Mouse (Mus musculus): ENCODE measurements around the gene Shd. TPM values are rescaled to one million over a fixed set of nuclear protein-coding genes. Genes with fewer than 3 reads are reported as not detected.

Shd gene
- total and polyA plus RNA-seq, 3 experiments, result 0.46 to 0.87 (median 0.47) TPM

- Histone ChIP-seq H3K4me1 (ENCODE audit: control insufficient read depth in 1 of 2, insufficient read depth in 2 of 2) (peaks cover 8 to 26% of the 10 kb centered on the region in 2 experiments), H3K9ac (ENCODE audit: insufficient read depth, low read depth) (no peak overlapping the region), H3K79me2 (replicated peaks; ENCODE audit: control insufficient read depth, extremely low read depth, insufficient read depth, poor library complexity, severe bottlenecking) (no peaks in the 10 kb centered on the region; the same call in none of the 2 replicates), H3K9me3 (replicated peaks; ENCODE audit: low read length) (no peaks in the 10 kb centered on the region), H3K4me3 (replicated peaks in 1 of 3; ENCODE audit: low read depth in 2 of 3, low read length in 2 of 3, poor library complexity in 1 of 3) (no peak overlapping the region), H3K4me2 (ENCODE audit: insufficient read depth, low read depth, poor library complexity, severe bottlenecking) (no peak overlapping the region), H3K27ac (ENCODE audit: insufficient read depth, low read depth) (no peak overlapping the region), H3K27me3 (replicated peaks) (no peaks in the 10 kb centered on the region), H3K36me3 (replicated peaks in 1 of 2; ENCODE audit: control insufficient read depth in 1 of 2, insufficient read depth in 1 of 2, low read length in 1 of 2) (peaks cover 62 to 81% of the 10 kb centered on the region in 2 experiments)
- in situ Hi-C loops (cut with MboI; ENCODE audit: low pct_ligation_motif_present, low pct_unique_long_range_greater_than_20kb, low sequenced_read_pairs) (no loop called here), dilution Hi-C loops (cut with MboI; ENCODE audit: extremely low pct_ligation_motif_present, extremely low pct_unique_long_range_greater_than_20kb, low sequenced_read_pairs) (no loop called here)
- TF ChIP-seq MAFK (IDR thresholded peaks at IDR 0.05; ENCODE audit: insufficient replicate concordance, low read length) (no peak), ZMIZ1 (IDR thresholded peaks at IDR 0.05; ENCODE audit: low read depth, low read length) (peak; percentile 14; the same call in 1 of the 2 replicates)
- no peak for DNase-seq (ENCODE audit: extremely low read depth)
These were observed 46.8 kb downstream of the Shd start for GRCm38 (mm10) chr17:56016793-56017785.

DNA sequence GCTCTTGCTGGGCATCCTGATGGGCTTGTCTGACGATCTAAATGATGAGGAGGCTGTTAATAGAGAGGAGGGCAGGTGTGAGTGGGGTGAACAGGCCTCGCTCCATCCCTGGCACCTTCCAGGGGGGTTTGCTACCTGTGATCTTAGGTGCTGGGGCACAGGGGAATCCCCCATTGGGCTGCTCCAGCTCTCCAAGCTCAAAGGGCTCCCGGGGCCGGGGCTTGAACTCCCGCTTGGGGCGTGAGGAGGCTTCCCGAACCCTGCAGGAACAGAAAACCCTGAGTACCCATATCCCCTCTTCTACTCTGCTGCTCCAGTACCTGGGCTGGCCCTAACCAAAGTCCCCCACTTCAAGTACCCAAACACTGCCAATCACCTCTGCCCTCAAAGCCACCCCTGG is 47.6 kb downstream of the Shd start:
- in situ Hi-C loops (cut with MboI; ENCODE audit: low pct_ligation_motif_present, low pct_unique_long_range_greater_than_20kb, low sequenced_read_pairs) (no loop called here), dilution Hi-C loops (cut with MboI; ENCODE audit: extremely low pct_ligation_motif_present, extremely low pct_unique_long_range_greater_than_20kb, low sequenced_read_pairs) (no loop called here)
- Histone ChIP-seq H3K27me3 (replicated peaks) (no peaks in the 10 kb centered on the region), H3K27ac (ENCODE audit: insufficient read depth, low read depth) (no peak overlapping the region), H3K36me3 (replicated peaks in 1 of 2; ENCODE audit: control insufficient read depth in 1 of 2, insufficient read depth in 1 of 2, low read length in 1 of 2) (peaks cover 57 to 83% of the 10 kb centered on the region in 2 experiments), H3K4me1 (ENCODE audit: control insufficient read depth in 1 of 2, insufficient read depth in 2 of 2) (peaks cover 15 to 34% of the 10 kb centered on the region in 2 experiments), H3K79me2 (replicated peaks; ENCODE audit: control insufficient read depth, extremely low read depth, insufficient read depth, poor library complexity, severe bottlenecking) (peaks cover under 1% of the 10 kb centered on the region), H3K9ac (ENCODE audit: insufficient read depth, low read depth) (no peak overlapping the region), H3K4me3 (replicated peaks in 1 of 3; ENCODE audit: low read depth in 2 of 3, low read length in 2 of 3, poor library complexity in 1 of 3) (no peak overlapping the region), H3K4me2 (ENCODE audit: insufficient read depth, low read depth, poor library complexity, severe bottlenecking) (no peak overlapping the region), H3K9me3 (replicated peaks; ENCODE audit: low read length) (no peaks in the 10 kb centered on the region)
- no peak for TF ChIP-seq SMC3 (IDR thresholded peaks at IDR 0.05; ENCODE audit: low read depth, low read length)
- DNase-seq (ENCODE audit: extremely low read depth), result no peak

DNA sequence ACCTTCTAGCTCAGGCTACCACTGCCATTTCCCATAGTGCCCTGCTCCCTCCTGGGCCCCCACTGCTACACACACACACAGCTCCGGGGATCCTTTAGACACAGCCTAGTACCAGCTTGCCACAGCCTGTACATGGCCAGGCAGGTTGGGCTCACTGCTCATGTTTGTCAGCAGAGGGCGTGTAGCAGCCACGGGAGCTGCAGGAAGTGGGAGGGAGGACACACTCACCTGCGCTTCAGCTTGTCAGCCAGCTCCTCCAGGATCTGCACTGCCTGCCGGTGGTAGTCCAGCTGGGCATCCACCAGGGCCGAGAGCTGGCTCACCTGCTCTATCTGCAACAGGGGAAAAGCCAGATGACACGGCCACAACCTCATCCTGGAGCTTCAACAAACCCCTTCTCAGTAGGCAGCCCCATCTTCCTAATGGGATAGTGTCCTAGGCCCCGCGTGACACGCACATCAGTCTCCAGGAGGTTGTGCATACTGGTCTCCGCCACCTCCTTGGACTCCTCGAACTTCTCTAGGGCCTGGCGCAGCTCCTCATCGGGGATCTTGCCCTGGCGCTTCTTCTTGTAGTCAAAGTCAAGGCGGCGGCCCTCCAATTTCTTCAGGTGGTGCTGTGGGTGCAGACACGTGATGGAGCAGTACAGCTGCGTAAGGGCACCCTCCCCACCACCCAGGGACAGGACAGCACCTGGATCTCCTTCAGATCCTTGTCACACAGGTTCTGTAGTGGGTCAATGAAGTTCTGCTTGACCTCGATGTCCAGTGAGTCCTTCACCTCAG is 48.3 kb downstream of the Shd start:
- Histone ChIP-seq H3K4me1 (ENCODE audit: control insufficient read depth in 1 of 2, insufficient read depth in 2 of 2) (peaks cover 17 to 40% of the 10 kb centered on the region in 2 experiments), H3K27ac (ENCODE audit: insufficient read depth, low read depth) (no peak overlapping the region), H3K4me2 (ENCODE audit: insufficient read depth, low read depth, poor library complexity, severe bottlenecking) (no peak overlapping the region), H3K36me3 (replicated peaks in 1 of 2; ENCODE audit: control insufficient read depth in 1 of 2, insufficient read depth in 1 of 2, low read length in 1 of 2) (peaks cover 54 to 85% of the 10 kb centered on the region in 2 experiments), H3K4me3 (replicated peaks in 1 of 3; ENCODE audit: low read depth in 2 of 3, low read length in 2 of 3, poor library complexity in 1 of 3) (no peak overlapping the region), H3K9me3 (replicated peaks; ENCODE audit: low read length) (no peaks in the 10 kb centered on the region), H3K27me3 (replicated peaks) (no peaks in the 10 kb centered on the region), H3K79me2 (replicated peaks; ENCODE audit: control insufficient read depth, extremely low read depth, insufficient read depth, poor library complexity, severe bottlenecking) (peaks cover 5% of the 10 kb centered on the region), H3K9ac (ENCODE audit: insufficient read depth, low read depth) (no peak overlapping the region)
- in situ Hi-C loops (cut with MboI; ENCODE audit: low pct_ligation_motif_present, low pct_unique_long_range_greater_than_20kb, low sequenced_read_pairs), result no loop called here
- DNase-seq (ENCODE audit: extremely low read depth), result no peak
- no peak for TF ChIP-seq ETS1 (conservative IDR thresholded peaks at IDR 0.05; ENCODE audit: low read depth, low read length)
- TF ChIP-seq CTCF (conservative IDR thresholded peaks at IDR 0.05 in 1 of 2, IDR thresholded peaks at IDR 0.05 in 1 of 2; ENCODE audit: low read depth in 2 of 2, low read length in 2 of 2), result peak in 1 of 2 experiments; percentile 59; a peak in 2 of 4 replicates
- TF ChIP-seq ZC3H11A (IDR thresholded peaks at IDR 0.05; ENCODE audit: low read depth, low read length), result no peak
- TF ChIP-seq SMC3 (IDR thresholded peaks at IDR 0.05; ENCODE audit: low read depth, low read length), result peak; percentile 43
- peak; percentile 31; the same call in 1 of the 2 replicates for TF ChIP-seq ELF1 (IDR thresholded peaks at IDR 0.05; ENCODE audit: low read depth, low read length)
- no peak for TF ChIP-seq CHD1 (IDR thresholded peaks at IDR 0.05; ENCODE audit: low read depth, low read length)
- no peak for TF ChIP-seq MAX (IDR thresholded peaks at IDR 0.05; ENCODE audit: low read length)
- peak; percentile 36 for TF ChIP-seq RAD21 (IDR thresholded peaks at IDR 0.05; ENCODE audit: low read depth, low read length)
- dilution Hi-C loops (cut with MboI; ENCODE audit: extremely low pct_ligation_motif_present, extremely low pct_unique_long_range_greater_than_20kb, low sequenced_read_pairs), result no loop called here
